In the genomic region with DNA sequence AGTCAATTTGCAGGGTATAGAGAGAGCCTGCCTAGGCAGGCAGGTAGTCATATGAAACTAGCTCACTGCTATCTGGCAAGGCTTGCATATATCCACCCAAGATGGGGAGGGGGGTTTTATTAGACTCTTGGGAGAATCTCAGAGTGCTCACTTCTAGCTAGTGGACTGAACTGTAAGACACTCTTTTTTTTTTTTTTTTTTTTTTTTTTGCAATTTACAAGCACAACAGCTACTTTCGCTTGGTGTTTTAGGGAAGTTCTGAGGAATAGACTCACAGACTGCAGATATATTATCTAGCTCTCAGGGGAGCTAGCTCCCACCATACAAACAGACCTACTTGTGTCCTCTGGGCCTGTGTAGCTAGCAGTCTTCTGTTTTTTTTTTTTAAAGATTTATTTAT, we compare ENCODE assay signal across 26 mouse cellular contexts.
"Had no signal": no experiment of that assay in that cellular context is flagged by ENCODE, and none has a peak within 500 bp of the region (broad histone marks: within the 10 kb centered on the region; RNA-seq: fewer than 3 reads in every experiment).

No protein-coding gene starts in this region.

- H3K9ac ChIP-seq: embryonic facial prominence, embryonic 12.5 days; embryonic facial prominence, embryonic 13.5 days; embryonic facial prominence, embryonic 15.5 days; forebrain, embryonic 12.5 days; forebrain, embryonic 13.5 days; forebrain, embryonic 15.5 days; forebrain, postnatal 0 days had no signal

- ATAC-seq: forebrain, embryonic 13.5 days; forebrain, embryonic 14.5 days; forebrain, embryonic 15.5 days; forebrain, embryonic 16.5 days; forebrain, postnatal 0 days had no signal

- H3K27ac ChIP-seq: embryonic facial prominence, embryonic 10.5 days; embryonic facial prominence, embryonic 12.5 days; embryonic facial prominence, embryonic 13.5 days; embryonic facial prominence, embryonic 15.5 days; forebrain, embryonic 10.5 days; forebrain, embryonic 12.5 days; forebrain, embryonic 13.5 days; forebrain, embryonic 15.5 days; gastrocnemius, adult 2 months; heart, adult 2 months had no signal

- H3K27me3 ChIP-seq: embryonic facial prominence, embryonic 12.5 days; embryonic facial prominence, embryonic 13.5 days; embryonic facial prominence, embryonic 15.5 days; forebrain, embryonic 12.5 days; forebrain, embryonic 13.5 days; forebrain, embryonic 15.5 days had no signal

- H3K9me3 ChIP-seq: embryonic facial prominence, embryonic 10.5 days; embryonic facial prominence, embryonic 12.5 days; embryonic facial prominence, embryonic 13.5 days; embryonic facial prominence, embryonic 15.5 days; forebrain, embryonic 10.5 days; forebrain, embryonic 12.5 days; forebrain, embryonic 13.5 days; forebrain, embryonic 15.5 days had no signal

- DNase-seq: cerebellum, adult 9-10 months; cerebellum, adult 9-11 months; cerebellum, postnatal 10 days; cerebellum, postnatal 14 days; cerebellum, postnatal 25 days; cerebellum, postnatal 36 days; embryo, embryonic 11 days; forebrain, postnatal 0 days; gastrocnemius, adult 2 months; gastrocnemius, postnatal 10 days; gastrocnemius, postnatal 14 days; gastrocnemius, postnatal 25 days; gastrocnemius, postnatal 36 days; heart, adult 18-20 months; heart, adult 2 months had no signal

- H3K4me1 ChIP-seq: embryonic facial prominence, embryonic 10.5 days; embryonic facial prominence, embryonic 12.5 days; embryonic facial prominence, embryonic 13.5 days; embryonic facial prominence, embryonic 15.5 days; forebrain, embryonic 10.5 days; forebrain, embryonic 12.5 days; forebrain, embryonic 13.5 days; forebrain, embryonic 15.5 days had no signal

- H3K4me3 ChIP-seq: embryonic facial prominence, embryonic 10.5 days; embryonic facial prominence, embryonic 12.5 days; embryonic facial prominence, embryonic 13.5 days; embryonic facial prominence, embryonic 15.5 days; erythroblast, embryonic 14.5 days; forebrain, embryonic 10.5 days; forebrain, embryonic 12.5 days; forebrain, embryonic 13.5 days; forebrain, embryonic 15.5 days; gastrocnemius, adult 2 months; heart, adult 2 months had no signal
